Mouse (Mus musculus) stomach, postnatal 0 days (tissue): ENCODE results near the gene Klhl5. TPM values are rescaled to one million over a fixed set of nuclear protein-coding genes. Genes with fewer than 3 reads are reported as not detected.

Source experiments
- ATAC-seq: fragments of 200-750 bp; cut with Nextera tagmentation; 2 replicates; pipeline ENCODE4 v1.8.0; 2017; ENCODE audit not compliant: low FRiP score, low TSS enrichment
- DNase-seq: peaks from one replicate; pipeline ENCODE4 v3.0.0-alpha.2; 2016; ENCODE audit warnings: low spot score
- H3K27ac ChIP-seq: fragments of 300-500 bp; sonication (generic); replicated peaks from 2 replicates; pipeline ENCODE4 v1.5.1; 2014; ENCODE audit warnings: mild to moderate bottlenecking, control low read depth
- H3K27me3 ChIP-seq: fragments of 300-500 bp; sonication (generic); 2 replicates; pipeline ENCODE4 v1.6.1; 2014; ENCODE audit warnings: low read length; ENCODE audit not compliant: control insufficient read depth, insufficient read depth
- H3K36me3 ChIP-seq: fragments of 300-500 bp; sonication (generic); 2 replicates; pipeline ENCODE4 v1.6.1; 2014; ENCODE audit warnings: low read length, mixed read lengths; ENCODE audit not compliant: control insufficient read depth, insufficient read depth
- H3K4me1 ChIP-seq: fragments of 300-500 bp; sonication (generic); replicated peaks from 2 replicates; pipeline ENCODE4 v1.6.1; 2014; ENCODE audit warnings: antibody characterized with exemption; ENCODE audit not compliant: control insufficient read depth, insufficient read depth
- H3K4me2 ChIP-seq: fragments of 300-500 bp; sonication (generic); replicated peaks from 2 replicates; pipeline ENCODE4 v1.6.1; 2014; ENCODE audit warnings: low read depth, mild to moderate bottlenecking, control low read depth, moderate library complexity
- H3K4me3 ChIP-seq: fragments of 300-500 bp; sonication (generic); 2 replicates; pipeline ENCODE4 v1.5.1; 2014; ENCODE audit warnings: low read depth, low read length, control low read depth
- H3K9ac ChIP-seq: fragments of 300-500 bp; sonication (generic); 2 replicates; pipeline ENCODE4 v1.6.1; 2014; ENCODE audit warnings: mild to moderate bottlenecking, low read length, control low read depth, mixed read lengths
- H3K9me3 ChIP-seq: fragments of 300-500 bp; sonication (generic); 2 replicates; pipeline ENCODE4 v1.6.1; 2016; ENCODE audit warnings: low read length; ENCODE audit not compliant: control insufficient read depth
- CTCF ChIP-seq: IDR thresholded peaks from 2 replicates; pipeline ENCODE4 v1.5.1; 2016; ENCODE audit warnings: antibody characterized with exemption, low read depth, mild to moderate bottlenecking, moderate library complexity
- EP300 ChIP-seq: optimal IDR thresholded peaks from 2 replicates; pipeline ENCODE3; 2016; ENCODE audit warnings: antibody characterized with exemption
- WGBS: fragments of 180-500 bp; shearing (Covaris S2); extraction: QIAGEN DNeasy Blood & Tissue Kit; methylation state at CpG from one replicate; pipeline ENCODE4 v1.1.7; 2014; 5-methylcytosine and 5-hydroxymethylcytosine counted together
- polyA plus RNA-seq: library from polyadenylated mRNA; unstranded; fragments of >200 nt; fragmentation: Nextera tagmentation; extraction: Ambion mirVana; gene quantifications from 2 replicates; pipeline ENCODE4 v1.2.1, GENCODE M21; 2015

The Klhl5 gene
- polyA plus RNA-seq, 1 experiment from 2014 or later = 13.8 TPM

DNA sequence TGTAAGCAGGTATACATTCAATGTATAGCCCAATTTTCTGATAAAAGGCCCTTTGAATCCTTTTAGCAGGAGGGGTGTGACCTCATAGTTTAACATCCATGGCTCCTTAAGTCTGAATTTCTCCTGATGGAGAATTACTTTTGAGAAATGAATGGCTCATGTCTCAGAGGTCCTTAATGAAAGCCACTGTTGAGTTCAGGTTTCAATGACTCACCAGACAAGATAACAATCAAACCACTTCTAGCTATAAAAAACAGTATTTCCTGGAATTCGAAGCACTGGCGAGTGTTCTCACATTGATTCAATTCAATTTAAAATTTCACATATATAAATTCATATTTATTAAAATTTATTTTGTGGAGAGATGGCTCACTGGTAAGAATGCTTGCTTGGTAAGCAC, 21.1 kb downstream of the Klhl5 start:
- H3K9me3 ChIP-seq = no peaks in the 10 kb centered on the region
- DNase-seq = no peak
- 78% methylated on average over 2 of the region's 2 CpGs for WGBS

DNA sequence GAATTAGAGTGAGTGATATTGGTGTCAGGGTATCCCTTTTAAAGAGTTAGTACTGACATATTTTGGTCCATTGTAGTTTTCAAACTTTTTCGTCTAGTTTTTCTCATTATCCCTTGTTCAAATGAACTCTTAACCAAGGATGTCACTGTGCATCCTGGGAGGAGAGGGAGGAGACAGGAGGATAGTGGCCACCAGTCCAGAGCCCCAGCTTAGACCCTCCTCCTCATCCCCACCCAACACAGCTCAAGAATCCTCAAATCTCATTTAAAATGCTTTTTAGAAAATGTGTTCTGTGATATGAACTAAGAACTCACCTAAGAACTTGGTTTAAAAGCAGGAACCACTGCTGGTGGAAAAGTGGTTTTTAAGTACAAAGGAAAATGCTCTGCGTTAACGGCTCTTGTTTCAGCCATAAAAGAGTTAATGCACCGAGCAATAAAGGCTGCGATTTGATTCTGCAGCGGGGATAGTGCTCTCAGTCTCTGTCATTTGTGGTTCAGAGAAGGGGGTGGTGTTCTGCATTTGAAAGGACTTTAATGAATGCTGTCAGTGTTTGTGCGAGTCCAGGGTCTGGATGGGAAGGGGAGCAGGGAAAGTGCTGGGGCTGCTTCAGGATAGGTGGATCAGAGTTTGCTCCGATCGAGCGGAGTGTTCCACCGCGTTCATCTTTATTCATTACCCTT, 23.3 kb downstream of the Klhl5 start:
- DNase-seq = no peak

More for the DNA sequence above, 21.1 kb downstream of the Klhl5 start:
- no peak for ATAC-seq
- Histone ChIP-seq H3K27me3 (no peaks in the 10 kb centered on the region), H3K9ac (no peak overlapping the region), H3K27ac (no peak overlapping the region), H3K4me3 (no peak overlapping the region), H3K4me1 (no peaks in the 10 kb centered on the region), H3K4me2 (no peak overlapping the region), H3K36me3 (no peaks in the 10 kb centered on the region)
- no peak for TF ChIP-seq CTCF
- TF ChIP-seq EP300 = no peak

GRCm38 (mm10) chr5:65131211-65131879, 24.0 kb downstream of the Klhl5 start:
- TF ChIP-seq EP300 (no peak), CTCF (no peak)
- ATAC-seq (no peak), DNase-seq (no peak)
- no peak overlapping the region for H3K27ac ChIP-seq
- H3K36me3 ChIP-seq = no peaks in the 10 kb centered on the region
- H3K27me3 ChIP-seq = no peaks in the 10 kb centered on the region
- 34% methylated on average over 20 of the region's 20 CpGs for WGBS
- no peak overlapping the region; the same call in 1 of the 2 replicates for H3K9ac ChIP-seq
- peak overlapping the region; percentile 30 for H3K4me3 ChIP-seq
- peak overlapping the region; percentile 44 for H3K4me2 ChIP-seq
- H3K4me1 ChIP-seq = no peaks in the 10 kb centered on the region
- H3K9me3 ChIP-seq = no peaks in the 10 kb centered on the region

More for the DNA sequence above, 23.3 kb downstream of the Klhl5 start:
- TF ChIP-seq CTCF (no peak), EP300 (no peak)
- Histone ChIP-seq H3K4me2 (peak overlapping the region; percentile 44), H3K9me3 (no peaks in the 10 kb centered on the region), H3K4me3 (peak overlapping the region; percentile 30), H3K27me3 (no peaks in the 10 kb centered on the region), H3K9ac (no peak overlapping the region), H3K4me1 (no peaks in the 10 kb centered on the region), H3K27ac (no peak overlapping the region), H3K36me3 (no peaks in the 10 kb centered on the region)
- 12% methylated on average over 12 of the region's 12 CpGs for WGBS
- no peak for ATAC-seq

DNA sequence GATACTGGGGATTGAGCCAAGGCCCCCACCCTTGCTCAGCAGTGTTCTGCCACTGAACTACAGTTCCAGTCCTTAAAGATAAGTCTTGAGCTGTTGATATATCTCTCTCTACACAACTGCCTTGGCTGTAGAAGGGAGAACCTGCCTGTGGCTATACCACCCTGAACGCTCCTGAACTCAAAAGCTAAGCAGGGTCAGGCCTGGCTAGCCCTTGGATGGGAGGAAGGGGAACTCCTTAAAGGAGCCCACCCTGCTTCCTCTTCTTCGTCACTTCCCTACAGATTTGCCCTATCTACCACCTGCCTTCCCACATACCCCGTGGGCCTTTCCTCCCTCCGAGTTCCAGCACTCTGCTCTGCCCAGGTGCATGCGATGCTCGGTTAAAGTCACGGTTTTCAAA, 28.8 kb downstream of the Klhl5 start:
- H3K27ac ChIP-seq = no peak overlapping the region
- TF ChIP-seq CTCF (no peak), EP300 (no peak)
- no peak for ATAC-seq
- DNase-seq = no peak
- H3K9me3 ChIP-seq = no peaks in the 10 kb centered on the region
- no peaks in the 10 kb centered on the region for H3K4me1 ChIP-seq
- no peak overlapping the region for H3K4me3 ChIP-seq
- H3K9ac ChIP-seq = no peak overlapping the region
- no peaks in the 10 kb centered on the region for H3K36me3 ChIP-seq
- no peak overlapping the region for H3K4me2 ChIP-seq
- H3K27me3 ChIP-seq = no peaks in the 10 kb centered on the region
- 81% methylated on average over 7 of the region's 7 CpGs for WGBS

DNA sequence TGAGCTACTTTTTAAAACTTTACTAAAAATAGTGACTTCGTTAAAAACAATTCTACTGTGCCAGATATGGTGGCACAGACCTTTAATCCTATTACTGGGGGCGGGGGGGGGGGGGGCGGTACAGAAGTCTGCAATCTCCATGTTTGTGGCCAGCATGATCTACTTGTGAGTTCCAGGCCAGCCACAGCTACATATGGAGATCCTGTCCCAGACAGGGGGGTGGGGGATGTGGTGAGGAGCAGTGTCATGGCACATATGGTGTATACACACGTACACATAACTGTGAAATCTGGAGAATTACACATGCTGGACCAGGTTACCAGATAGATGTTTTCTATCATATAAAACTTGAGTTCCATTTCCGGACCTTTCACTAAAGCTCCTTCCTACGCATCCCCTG, 29.7 kb downstream of the Klhl5 start:
- Histone ChIP-seq H3K9ac (no peak overlapping the region), H3K36me3 (peaks cover 5% of the 10 kb centered on the region; the same call in 1 of the 2 replicates), H3K27me3 (no peaks in the 10 kb centered on the region), H3K9me3 (no peaks in the 10 kb centered on the region), H3K4me3 (no peak overlapping the region), H3K27ac (no peak overlapping the region), H3K4me2 (no peak overlapping the region), H3K4me1 (no peaks in the 10 kb centered on the region)
- TF ChIP-seq EP300 (no peak), CTCF (no peak)
- no peak for ATAC-seq
- WGBS = 75% methylated on average over 6 of the region's 6 CpGs
- DNase-seq = no peak

DNA sequence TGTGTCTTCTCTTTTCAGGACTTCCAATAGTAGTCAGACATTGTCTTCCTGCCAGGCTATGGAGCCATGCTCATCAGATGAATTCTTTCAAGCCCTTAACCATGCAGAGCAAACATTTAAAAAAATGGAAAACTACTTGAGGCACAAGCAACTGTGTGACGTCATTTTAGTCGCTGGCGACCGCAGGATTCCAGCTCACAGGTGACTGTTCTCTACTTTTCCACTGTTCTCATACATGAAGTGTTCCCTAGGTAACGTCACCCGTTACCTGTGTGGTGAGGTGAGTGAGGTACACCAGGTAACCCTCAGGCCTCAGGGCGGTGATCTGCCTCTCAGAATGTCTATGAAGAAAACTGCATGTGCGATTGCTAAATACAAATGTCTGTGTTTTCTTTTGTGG, 33.9 kb downstream of the Klhl5 start:
- WGBS = 85% methylated on average over 8 of the region's 8 CpGs
- H3K4me1 ChIP-seq = no peaks in the 10 kb centered on the region
- H3K36me3 ChIP-seq = peaks cover 8% of the 10 kb centered on the region
- H3K27me3 ChIP-seq = no peaks in the 10 kb centered on the region
- ATAC-seq (no peak), DNase-seq (no peak)
- no peak overlapping the region for H3K4me2 ChIP-seq
- H3K27ac ChIP-seq = no peak overlapping the region
- TF ChIP-seq CTCF = no peak
- no peaks in the 10 kb centered on the region for H3K9me3 ChIP-seq
- no peak overlapping the region for H3K9ac ChIP-seq
- no peak overlapping the region for H3K4me3 ChIP-seq
